Mouse (Mus musculus) cerebellum, adult 18-20 months (tissue): ENCODE data around the gene Rbm26.

Experiments
- DNase-seq, 2 experiments: peaks; one replicate each; pipeline ENCODE4 v3.0.0; 2021

Rbm26 gene

GRCm38 (mm10) chr14:105085332-105085993 is 91.7 kb downstream of the Rbm26 start:
- no peak for DNase-seq

- no peak for DNase-seq
These were observed 92.3 kb downstream of the Rbm26 start for GRCm38 (mm10) chr14:105084757-105085330.

- no peak for DNase-seq
These were observed 93.0 kb downstream of the Rbm26 start for GRCm38 (mm10) chr14:105084106-105084505.

- no peak for DNase-seq
These were observed 102.4 kb downstream of the Rbm26 start for GRCm38 (mm10) chr14:105074776-105075175.

- DNase-seq: no peak
These were observed 102.8 kb downstream of the Rbm26 start for GRCm38 (mm10) chr14:105074376-105074775.

GRCm38 (mm10) chr14:105071010-105071509 is 106.1 kb downstream of the Rbm26 start:
- DNase-seq: no peak

GRCm38 (mm10) chr14:105070258-105071009 is 106.7 kb downstream of the Rbm26 start:
- no peak for DNase-seq

GRCm38 (mm10) chr14:105068060-105068459 is 109.1 kb downstream of the Rbm26 start:
- no peak for DNase-seq

GRCm38 (mm10) chr14:105064243-105064642 is 112.9 kb downstream of the Rbm26 start:
- DNase-seq: no peak

GRCm38 (mm10) chr14:105061230-105061629 is 115.9 kb downstream of the Rbm26 start:
- DNase-seq: no peak

- no peak for DNase-seq
These were observed 119.2 kb downstream of the Rbm26 start for GRCm38 (mm10) chr14:105057934-105058333.
